Mouse (Mus musculus): ENCODE data around the gene Hrasls. TPM values are rescaled to one million over a fixed set of nuclear protein-coding genes. Genes with fewer than 3 reads are reported as not detected.

The Hrasls gene
- polyA plus RNA-seq, 1 experiment from 2014 or later: 1.0 TPM

Other genes starting within 250 kb of the Hrasls start
- 0.08 TPM in 1 of 2 replicates, not detected in the other for gene Atp13a5, start 169.0 kb downstream of the Hrasls start, polyA plus RNA-seq (2014; fragmentation: Nextera tagmentation; extraction: Ambion mirVana)